Mouse (Mus musculus) spleen, adult 2 months (tissue): Measurements from ENCODE around the gene Sft2d1.

Source experiments
- CTCF ChIP-seq: fragments of 200-500 bp; IDR thresholded peaks from 2 replicates; pipeline ENCODE4 v1.5.1; 2011; ENCODE audit warnings: mild to moderate bottlenecking, inconsistent platforms; ENCODE audit not compliant: insufficient read depth, insufficient read length, insufficient replicate concordance; ENCODE audit errors: extremely low read depth
- POLR2A ChIP-seq: fragments of 200-500 bp; IDR thresholded peaks from 2 replicates; pipeline ENCODE4 v1.6.1; 2011; ENCODE audit warnings: low read depth, low read length, inconsistent platforms

- TF ChIP-seq POLR2A = no peak
- TF ChIP-seq CTCF = no peak
Measured at GRCm38 (mm10) chr17:8272054-8272749, 38.7 kb upstream of the Sft2d1 start.
